Mouse (Mus musculus): ENCODE data around the gene Map4k4.

DNA sequence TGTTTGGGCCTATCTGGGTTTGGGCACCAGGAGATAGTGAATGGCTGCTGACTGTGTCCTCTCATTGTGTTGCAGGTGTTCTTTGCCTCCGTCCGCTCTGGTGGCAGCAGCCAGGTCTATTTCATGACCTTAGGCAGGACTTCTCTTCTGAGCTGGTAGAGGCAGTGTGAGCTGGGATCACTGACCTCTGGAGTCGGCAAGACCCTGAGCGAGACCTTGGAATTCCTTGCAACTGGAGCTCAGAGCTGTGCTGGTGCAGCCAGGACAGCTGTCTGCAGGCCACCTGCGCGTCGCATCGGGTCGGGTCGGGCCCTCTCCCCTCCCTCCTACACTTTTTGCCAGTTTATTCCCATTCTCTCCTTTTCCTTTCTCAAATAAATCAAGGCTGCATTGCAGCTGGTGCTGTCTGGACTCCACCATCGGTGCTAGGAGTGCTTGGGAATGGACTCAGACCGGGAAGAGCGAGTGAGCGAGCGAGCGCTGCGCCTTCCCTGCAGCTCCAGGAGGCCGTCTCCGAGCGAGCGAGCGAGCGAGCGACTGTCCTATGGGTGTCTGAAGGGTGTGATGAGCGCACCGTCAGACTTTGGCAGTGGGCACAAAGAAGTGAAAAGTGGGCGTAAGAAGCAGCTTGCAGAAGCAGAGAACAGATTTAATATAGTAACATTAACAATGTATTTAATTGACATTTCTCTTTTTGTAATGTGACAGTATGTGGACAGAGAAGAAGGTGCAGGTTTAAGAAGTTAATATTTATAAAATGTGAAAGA is 124.0 kb downstream of the Map4k4 start:
- TF ChIP-seq CTCF (IDR thresholded peaks at IDR 0.05; ENCODE audit: low read depth, low read length) (no peak), POLR2A (IDR thresholded peaks at IDR 0.05; ENCODE audit: extremely low read depth, insufficient read depth, low read length) (no peak)
